Mouse (Mus musculus) CH12.LX (cell line): ENCODE measurements at regions not wholly inside any gene's neighbourhood (a gene's known extent, or its start where the extent isn't known, plus 50 kb on each side); places are given as distances from the start of the nearest gene placed in this dataset.

Experiments used
- CHD2 ChIP-seq: IDR thresholded peaks from 2 replicates; pipeline ENCODE4 v1.6.1; 2011; ENCODE audit warnings: low read length, improper control_type of control experiment
- CTCF ChIP-seq, 2 experiments: IDR thresholded peaks in 1 of 2; conservative IDR thresholded peaks in 1 of 2; 2 replicates each; pipeline ENCODE4 v1.5.1; 2011 to 2012; ENCODE audit warnings: low read depth in 2 of 2, low read length in 2 of 2, improper control_type of control experiment in 1 of 2, inconsistent platforms in 1 of 2, mild to moderate bottlenecking in 1 of 2, moderate library complexity in 1 of 2
- ELF1 ChIP-seq: IDR thresholded peaks from 2 replicates; pipeline ENCODE4 v1.6.1; 2014; ENCODE audit warnings: low read depth, mild to moderate bottlenecking, inconsistent platforms, low read length, improper control_type of control experiment
- EP300 ChIP-seq: IDR thresholded peaks from 2 replicates; pipeline ENCODE4 v1.6.1; 2011; ENCODE audit warnings: low read length, improper control_type of control experiment
- ETS1 ChIP-seq: conservative IDR thresholded peaks from 2 replicates; pipeline ENCODE4 v1.6.1; 2012; ENCODE audit warnings: low read depth, mild to moderate bottlenecking, inconsistent platforms, low read length, improper control_type of control experiment, moderate library complexity
- HCFC1 ChIP-seq: IDR thresholded peaks from 2 replicates; pipeline ENCODE4 v1.6.1; 2012; ENCODE audit warnings: low read depth, mild to moderate bottlenecking, inconsistent platforms, low read length, improper control_type of control experiment
- JUND ChIP-seq: conservative IDR thresholded peaks from 2 replicates; pipeline ENCODE4 v1.6.1; 2011; ENCODE audit warnings: low read depth, low read length, improper control_type of control experiment
- MEF2A ChIP-seq: IDR thresholded peaks from 2 replicates; pipeline ENCODE4 v1.6.1; 2014; ENCODE audit warnings: low read depth, mild to moderate bottlenecking, inconsistent platforms, low read length, improper control_type of control experiment, borderline replicate concordance
- POLR2A ChIP-seq: IDR thresholded peaks from 2 replicates; pipeline ENCODE4 v1.6.1; 2011; ENCODE audit warnings: low read depth, mild to moderate bottlenecking, improper control_type of control experiment, low read length
- POLR2AphosphoS2 ChIP-seq: IDR thresholded peaks from 2 replicates; pipeline ENCODE4 v1.6.1; 2011; ENCODE audit warnings: low read depth, low read length, improper control_type of control experiment
- TBP ChIP-seq: conservative IDR thresholded peaks from 2 replicates; pipeline ENCODE4 v1.6.1; 2011; ENCODE audit warnings: low read depth, low read length, improper control_type of control experiment
- UBTF ChIP-seq: IDR thresholded peaks from 2 replicates; pipeline ENCODE4 v1.6.1; 2012; ENCODE audit warnings: low read depth, mild to moderate bottlenecking, inconsistent platforms, low read length, improper control_type of control experiment, moderate library complexity
- USF1 ChIP-seq: IDR thresholded peaks from 2 replicates; pipeline ENCODE4 v1.6.1; 2014; ENCODE audit warnings: low read depth, mild to moderate bottlenecking, inconsistent platforms, low read length, improper control_type of control experiment
- USF2 ChIP-seq: conservative IDR thresholded peaks from 2 replicates; pipeline ENCODE4 v1.6.1; 2011; ENCODE audit warnings: low read depth, low read length, improper control_type of control experiment

DNA sequence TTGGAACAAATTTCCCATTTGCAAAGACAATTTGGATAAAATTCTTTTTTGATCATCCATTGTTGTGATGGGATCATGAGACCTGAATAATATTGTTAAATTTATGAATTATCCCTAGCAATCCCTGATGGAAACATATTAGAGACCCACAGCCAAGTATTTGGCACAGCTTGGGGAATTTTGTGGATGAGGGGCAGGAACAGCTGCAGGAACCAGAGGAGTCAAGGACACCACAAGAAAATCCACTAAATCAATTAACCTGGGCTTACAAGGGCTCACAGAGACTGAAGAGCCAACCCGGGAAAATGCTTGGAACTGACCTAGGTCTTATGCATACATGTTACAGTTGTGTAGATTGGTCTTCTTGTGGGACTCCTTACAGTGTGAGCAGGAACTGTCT is 311.6 kb upstream of the Robo2 start:
- TF ChIP-seq POLR2AphosphoS2 (no peak), MEF2A (no peak), POLR2A (no peak), TBP (no peak), CTCF (conservative IDR thresholded peaks at IDR 0.05 in 1 of 2, IDR thresholded peaks at IDR 0.05 in 1 of 2; ENCODE audit: low read depth in 2 of 2, low read length in 2 of 2) (no peak), EP300 (no peak), ELF1 (no peak), ETS1 (no peak), JUND (no peak), HCFC1 (no peak), CHD2 (no peak), USF1 (no peak), UBTF (no peak), USF2 (no peak)
